Mouse (Mus musculus) gastrocnemius, postnatal 25 days (tissue): ENCODE results near the gene Gatc. TPM values are rescaled to one million over a fixed set of nuclear protein-coding genes. Genes with fewer than 3 reads are reported as not detected.
"Not testable (repeated sequence)": the region's sequence is repeated elsewhere in the genome, so short reads cannot be mapped to it uniquely, and the experiment has no call there.

Experiments
- DNase-seq: peaks from one replicate; pipeline ENCODE4 v3.0.0; 2022
- total RNA-seq, 2 experiments: library from RNA; stranded (reverse); gene quantifications; 1 replicate in 1 of 2; 2 replicates in 1 of 2; pipeline ENCODE4 v1.2.3; 2021

Gatc gene
- total RNA-seq, 2 experiments from 2014 or later = 20.5 to 22.1 TPM

- no peak for DNase-seq
These were observed 7.4 kb downstream of the Gatc start for GRCm38 (mm10) chr5:115333626-115334025.

GRCm38 (mm10) chr5:115330955-115331354 lies 10.0 kb downstream of the Gatc start:
- no peak for DNase-seq

DNA sequence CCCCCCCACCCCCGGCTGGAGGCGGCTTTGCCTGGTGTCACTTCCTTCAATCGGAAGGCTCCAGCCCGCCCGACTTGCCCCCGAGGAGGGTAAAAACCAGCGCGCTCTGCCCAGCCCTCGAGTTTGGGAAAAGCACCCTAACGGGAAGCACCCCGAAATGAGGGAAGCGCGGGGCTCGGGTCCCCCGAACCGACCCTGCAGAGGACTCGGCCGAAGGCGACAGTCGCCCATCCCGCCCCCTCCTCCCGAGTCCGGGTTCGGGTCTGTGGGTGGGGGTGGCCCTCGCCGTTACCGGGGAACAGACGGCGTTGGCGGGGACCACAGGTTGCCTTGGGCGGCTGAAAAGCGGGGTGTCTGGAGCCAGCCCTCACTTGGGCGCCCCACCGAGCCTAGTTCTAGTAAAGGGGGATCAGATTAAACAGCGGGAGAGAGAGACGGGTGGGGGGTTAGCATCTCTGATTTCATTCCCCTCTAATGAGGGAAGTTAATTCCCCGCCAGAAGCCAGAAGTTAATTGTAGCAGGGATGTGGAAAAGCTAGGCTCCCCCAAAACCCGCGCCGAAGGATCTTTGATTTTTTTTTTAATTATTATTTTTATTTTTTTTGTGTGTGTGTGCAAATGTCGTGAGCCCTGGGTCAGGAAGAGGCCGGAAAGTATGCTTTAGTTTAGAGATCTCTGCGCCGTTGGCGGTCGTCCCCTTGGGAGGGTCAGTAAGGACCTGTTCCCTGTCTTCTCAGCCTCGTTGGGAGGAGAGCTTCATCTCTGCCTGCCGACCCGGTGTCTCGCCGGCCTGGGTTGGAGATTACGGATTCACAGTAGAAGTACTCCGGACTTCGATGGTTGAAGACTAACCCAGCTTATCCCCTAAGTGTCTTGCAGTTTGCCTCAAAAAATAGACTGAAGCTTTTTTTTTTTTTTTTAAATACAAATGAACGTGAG lies 13.1 kb downstream of the Gatc start:
- DNase-seq = peak; percentile 27

- DNase-seq = peak; percentile 96
These were observed 13.9 kb downstream of the Gatc start, which contains the start of gene Srsf9 for GRCm38 (mm10) chr5:115326875-115327609. TSS of gene Srsf9 (plus strand) at chr5:115327177.

DNA sequence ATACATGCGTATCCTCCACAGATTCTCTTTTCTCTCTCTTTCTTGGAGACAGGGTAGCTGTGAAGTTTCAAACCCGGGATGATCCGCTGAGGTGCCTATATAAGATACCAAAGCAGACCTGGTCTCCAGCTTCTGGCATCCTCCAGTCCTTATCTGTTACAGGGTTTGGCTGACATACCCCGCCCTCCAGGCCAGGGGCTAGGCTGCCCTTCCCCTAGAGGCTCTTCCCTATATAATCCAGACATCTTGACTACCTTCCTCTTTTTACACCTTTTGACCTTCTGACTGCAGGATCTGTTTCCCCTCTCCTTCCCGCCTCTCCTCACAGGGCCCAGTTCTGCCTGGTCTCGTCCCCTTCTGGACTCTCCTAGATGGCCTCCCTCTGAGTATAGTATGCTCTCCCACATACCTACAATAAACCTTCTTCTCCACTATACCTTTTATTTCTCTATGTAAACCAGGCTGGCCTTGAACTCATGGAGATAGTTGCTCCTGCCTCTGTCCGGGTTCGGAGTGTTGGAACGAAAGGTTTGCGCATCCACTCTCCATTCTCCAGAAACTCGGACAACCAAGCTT lies 14.6 kb downstream of the Gatc start:
- no peak for DNase-seq

GRCm38 (mm10) chr5:115319004-115319940 lies 21.7 kb downstream of the Gatc start:
- peak; percentile 73 for DNase-seq

DNA sequence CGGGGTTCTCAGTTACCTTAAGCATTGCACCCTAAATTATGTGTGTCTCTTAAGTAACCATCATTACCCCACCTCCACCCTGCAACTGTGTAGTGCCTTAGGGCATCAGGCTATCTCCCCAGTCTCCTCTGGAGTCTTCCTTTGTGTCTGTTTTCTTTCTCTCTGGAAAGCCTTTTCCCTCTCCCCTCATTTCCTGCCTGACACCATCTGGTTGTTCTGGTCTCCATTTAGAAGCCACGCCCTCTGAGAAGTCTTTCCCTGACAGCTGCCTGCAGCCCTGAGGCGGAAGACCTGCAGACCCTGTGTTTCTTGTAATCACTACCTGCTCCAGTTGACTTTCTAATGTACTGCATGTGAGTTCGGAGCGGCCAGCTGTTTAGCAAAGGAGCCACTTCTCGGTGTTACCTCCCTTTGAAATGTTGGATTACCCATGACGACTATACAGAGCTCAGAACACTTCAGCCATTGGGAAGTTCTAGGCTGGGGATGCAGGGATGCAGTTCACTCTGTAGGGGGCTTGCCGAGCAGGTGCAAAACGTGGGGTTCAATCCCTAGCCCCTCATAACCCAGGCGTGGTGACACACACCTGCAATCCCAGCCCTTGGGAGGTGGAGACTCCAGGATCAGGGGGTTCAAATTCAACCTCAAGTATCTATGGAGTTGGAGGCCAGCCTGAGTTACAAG lies 23.2 kb downstream of the Gatc start:
- DNase-seq = no peak

- no peak for DNase-seq
These were observed 23.9 kb downstream of the Gatc start for GRCm38 (mm10) chr5:115316968-115317644.

DNA sequence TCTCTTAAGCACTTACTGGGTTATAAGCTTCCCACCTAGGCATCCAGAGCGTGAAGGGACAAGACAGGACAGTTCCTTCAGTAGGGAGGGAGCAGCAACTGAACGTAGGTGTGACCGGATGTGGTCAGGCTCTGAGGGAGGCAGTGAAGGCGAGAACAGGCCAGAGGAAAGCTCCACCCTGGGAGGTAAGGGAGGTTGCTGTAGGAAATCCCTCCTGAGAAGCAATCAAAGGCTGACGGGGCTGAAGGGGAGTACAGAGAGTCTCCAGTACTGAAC lies 27.4 kb downstream of the Gatc start:
- DNase-seq = no peak

DNA sequence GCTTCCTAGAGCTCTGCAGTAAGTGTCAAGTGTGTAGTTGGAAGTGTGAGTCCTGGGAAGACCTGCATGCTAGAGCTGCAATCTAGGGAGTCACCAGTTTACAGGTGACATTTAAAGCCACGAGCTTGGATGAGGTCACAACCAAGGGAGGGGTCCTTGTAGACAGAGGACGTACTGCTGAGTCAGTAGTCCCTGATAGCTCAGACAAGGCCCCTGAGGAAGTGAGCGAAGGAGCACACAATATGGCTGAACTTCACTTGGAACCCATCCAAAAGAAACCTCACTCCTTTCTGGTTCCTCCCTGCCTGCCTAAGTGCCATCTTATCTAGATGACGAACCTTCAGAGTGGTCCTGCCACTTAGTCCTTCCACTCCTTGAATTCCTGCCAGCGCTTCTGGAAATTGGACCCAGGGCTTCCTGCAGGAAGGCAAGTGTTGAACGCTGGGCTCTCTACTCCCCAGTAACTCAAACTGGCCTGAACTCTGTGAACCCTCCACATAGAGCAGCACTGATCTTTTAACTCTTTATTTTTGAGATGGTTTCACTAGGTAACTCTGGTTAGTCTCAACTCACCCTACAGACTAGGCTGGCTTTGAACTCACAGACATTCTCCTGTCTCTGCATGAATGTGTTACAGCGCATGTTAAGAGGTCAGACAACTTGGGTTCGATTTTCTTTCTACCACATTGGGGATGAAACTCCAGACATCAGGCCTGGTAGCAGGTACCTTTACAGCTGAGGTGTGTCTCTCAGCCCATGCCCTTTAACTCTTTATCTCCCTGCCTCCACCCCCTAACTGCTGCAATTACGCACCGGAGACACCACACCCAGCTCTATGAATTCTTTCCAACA lies 27.9 kb downstream of the Gatc start:
- DNase-seq = no peak

DNA sequence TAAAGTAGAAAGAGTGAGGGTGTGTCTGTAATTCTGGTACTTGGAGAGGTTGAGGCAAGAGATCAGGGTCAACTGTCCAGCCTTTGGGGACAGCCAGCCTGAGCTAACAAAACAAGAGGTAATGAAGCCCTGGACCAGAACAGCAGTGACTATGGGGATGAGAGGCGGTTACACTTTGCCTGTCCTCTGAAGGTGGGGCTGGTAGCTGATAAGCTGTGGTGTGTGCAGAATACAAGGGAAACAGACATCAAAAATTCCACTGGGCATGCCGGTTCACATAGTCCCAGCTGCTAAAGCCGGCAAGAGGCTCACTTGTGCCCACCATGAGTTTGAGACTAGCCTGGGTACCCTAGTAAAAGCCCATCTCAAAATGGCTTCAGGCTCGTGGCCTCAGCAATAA lies 28.6 kb downstream of the Gatc start:
- no peak for DNase-seq

DNA sequence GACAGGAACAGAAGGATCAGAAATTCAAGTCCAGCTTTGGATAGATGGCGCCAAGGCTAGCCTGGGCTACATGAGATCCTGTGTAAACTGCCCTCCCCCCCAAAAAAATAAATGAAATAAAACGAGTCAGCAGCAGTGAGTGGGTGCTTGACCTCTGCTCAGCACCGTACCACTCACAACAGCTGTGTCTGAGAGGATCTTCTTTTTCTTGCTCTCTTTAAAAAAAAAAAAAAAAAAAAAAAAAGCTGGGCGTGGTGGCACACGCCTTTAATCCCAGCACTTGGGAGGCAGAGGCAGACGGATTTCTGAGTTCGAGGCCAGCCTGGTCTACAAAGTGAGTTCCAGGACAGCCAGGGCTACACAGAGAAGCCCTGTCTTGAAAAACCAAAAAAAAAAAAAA lies 38.8 kb downstream of the Gatc start:
- DNase-seq = not testable (repeated sequence)

DNA sequence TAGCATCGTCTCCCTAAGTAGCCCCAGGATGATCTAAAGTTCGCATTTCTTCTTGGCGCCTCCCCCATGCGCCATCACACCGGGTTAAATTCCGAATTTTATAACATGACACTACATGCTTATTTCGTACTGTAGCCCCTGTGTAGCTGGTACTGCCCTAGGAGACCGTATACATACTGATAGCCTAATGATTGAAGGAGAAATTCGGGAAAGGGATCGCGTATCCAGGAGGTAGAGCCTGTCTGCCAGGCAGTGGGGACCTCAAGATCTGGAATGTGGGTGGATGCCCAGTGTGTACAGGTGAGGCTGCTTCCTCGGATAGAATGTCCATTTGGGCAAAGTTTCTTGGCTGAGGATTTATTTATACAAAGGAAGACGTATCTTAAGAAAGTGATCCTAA lies 39.4 kb downstream of the Gatc start:
- DNase-seq = no peak

DNA sequence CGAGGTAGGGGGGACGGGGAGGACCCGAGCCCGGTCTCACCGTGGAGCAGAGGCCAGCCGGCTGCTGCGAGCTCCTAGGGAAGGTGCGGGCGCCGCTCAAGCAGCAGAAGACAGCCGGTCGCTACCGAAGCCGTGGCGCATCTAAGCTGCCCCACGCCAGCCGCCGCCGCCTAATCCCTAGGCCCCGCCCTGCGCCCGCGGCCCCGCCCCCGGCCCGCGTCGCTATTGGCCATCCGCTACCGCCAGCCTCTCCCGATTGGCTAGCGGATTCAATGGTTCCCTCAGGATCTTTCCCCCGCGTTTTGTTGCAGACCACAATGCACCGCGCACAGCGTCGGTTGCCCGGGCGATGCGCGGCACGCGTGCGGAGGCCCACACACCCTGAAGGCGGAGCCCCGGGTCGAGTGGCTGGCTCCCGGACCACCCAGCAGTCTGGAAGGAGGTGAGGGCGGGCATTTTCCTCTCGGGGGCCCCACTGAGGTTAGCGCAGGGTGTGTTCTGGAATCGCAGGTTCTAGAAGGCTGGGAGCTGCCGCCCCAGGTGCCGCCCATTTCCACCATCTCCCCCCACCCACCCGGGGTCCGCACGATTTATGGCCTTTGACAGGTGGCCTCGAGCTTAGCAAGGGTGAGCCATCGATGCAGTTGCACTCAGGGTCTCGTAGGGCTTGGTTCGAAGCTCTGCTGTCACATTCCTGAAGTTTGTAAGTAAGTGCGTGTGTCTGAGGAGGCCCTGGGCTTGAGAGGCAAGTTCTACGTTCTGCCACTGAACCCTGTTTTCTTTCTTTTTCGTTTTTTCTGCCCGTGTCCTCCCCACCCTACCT lies 40.0 kb downstream of the Gatc start, which contains the start of gene Dynll1:
Gene Dynll1 (minus strand): TSS at position 208 of the 823 bp plus-strand sequence.
- DNase-seq = peak; percentile 98

DNA sequence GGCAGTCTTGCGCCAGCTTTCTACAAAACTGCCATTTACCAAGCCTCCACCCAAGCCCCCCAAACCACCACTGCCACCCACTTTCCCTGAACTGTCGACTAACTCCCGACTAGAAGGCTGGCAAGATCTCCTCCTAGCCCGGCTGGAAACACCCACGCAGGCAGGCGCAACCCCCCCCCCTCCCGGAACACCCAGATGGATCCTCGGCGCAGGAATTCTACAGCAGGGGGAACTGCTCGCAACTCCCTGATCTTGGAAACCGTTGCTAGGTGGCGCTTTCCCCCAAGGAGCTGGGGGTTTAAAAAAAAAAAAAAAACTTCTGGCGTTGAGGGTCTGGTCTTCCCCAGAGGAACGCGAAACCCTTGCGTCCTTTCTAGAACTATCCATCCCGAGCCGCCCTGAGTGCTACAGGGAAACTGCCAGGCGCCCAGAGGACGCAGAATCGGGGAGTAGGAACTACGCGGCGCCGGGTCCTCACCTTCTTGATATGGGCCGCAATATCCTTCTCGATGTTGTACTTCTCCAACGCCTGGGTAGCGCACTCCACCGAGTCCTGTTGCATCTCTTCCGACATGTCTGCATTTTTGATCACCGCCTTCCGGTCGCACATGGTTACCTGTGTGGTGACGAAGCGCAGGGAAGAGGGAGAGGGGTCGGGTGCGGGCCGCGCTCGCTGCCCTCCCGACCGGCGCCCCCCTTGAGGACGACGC lies 40.8 kb downstream of the Gatc start:
- DNase-seq = peak; percentile 62

DNA sequence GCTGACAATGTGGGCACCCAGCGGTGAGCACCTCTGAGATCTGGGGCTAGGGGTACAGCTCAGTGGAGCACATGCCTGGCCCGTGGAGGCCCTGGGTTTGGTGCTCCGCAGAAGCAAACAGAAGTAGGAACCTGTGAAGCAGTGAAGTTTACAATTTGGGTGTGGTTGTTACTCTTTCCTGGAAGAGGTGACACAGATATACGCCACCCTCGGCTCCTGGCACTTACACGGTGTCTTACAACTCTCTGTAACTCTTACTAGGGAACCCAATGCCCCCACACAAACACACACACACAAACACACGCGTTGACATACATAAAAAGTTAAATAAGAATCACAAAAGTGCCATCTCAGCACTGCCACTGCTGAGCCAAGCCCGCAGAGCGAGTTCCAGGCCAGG lies 44.6 kb downstream of the Gatc start:
- DNase-seq = no peak

DNA sequence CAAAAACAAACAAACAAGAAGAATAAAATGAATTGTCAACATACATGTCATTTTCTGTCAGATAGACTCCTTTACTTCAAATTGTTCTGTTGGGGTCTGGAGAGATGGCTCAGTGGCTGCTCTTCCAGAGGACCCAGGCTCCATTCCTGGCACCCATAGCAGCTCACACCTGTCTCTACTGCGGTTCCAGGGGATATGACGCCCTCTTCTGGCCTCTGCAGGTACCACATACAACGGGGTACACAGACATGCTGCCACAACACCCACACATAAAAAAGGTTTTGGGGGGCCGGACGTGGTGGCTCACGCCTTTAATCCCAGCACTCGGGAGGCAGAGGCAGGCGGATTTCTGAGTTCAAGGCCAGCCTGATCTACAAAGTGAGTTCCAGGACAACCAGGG lies 46.8 kb downstream of the Gatc start:
- no peak for DNase-seq

GRCm38 (mm10) chr5:115284735-115285134 lies 56.2 kb downstream of the Gatc start:
- no peak for DNase-seq
